Mouse (Mus musculus): ENCODE data around the gene Ankrd44. TPM values are rescaled to one million over a fixed set of nuclear protein-coding genes. Genes with fewer than 3 reads are reported as not detected.

Gene Ankrd44
- polyA plus RNA-seq, 1 experiment from 2014 or later = 23.0 TPM

GRCm38 (mm10) chr1:54759841-54760240, 166.3 kb downstream of the Ankrd44 start:
- no peak for ATAC-seq (ENCODE audit: low FRiP score, low read depth)
- H3K27ac ChIP-seq = no peak overlapping the region
- no peak overlapping the region for H3K4me2 ChIP-seq (replicated peaks)
- peaks cover 17% of the 10 kb centered on the region for H3K36me3 ChIP-seq
- no peaks in the 10 kb centered on the region for H3K4me1 ChIP-seq
- no peaks in the 10 kb centered on the region for H3K9me3 ChIP-seq
- H3K9ac ChIP-seq = no peak overlapping the region
- H3K27me3 ChIP-seq = no peaks in the 10 kb centered on the region
- no peak overlapping the region for H3K4me3 ChIP-seq

GRCm38 (mm10) chr1:54757291-54757690, 168.9 kb downstream of the Ankrd44 start:
- no peaks in the 10 kb centered on the region for H3K9me3 ChIP-seq
- ATAC-seq (ENCODE audit: low FRiP score, low read depth) = no peak
- H3K27ac ChIP-seq = no peak overlapping the region
- H3K4me3 ChIP-seq = no peak overlapping the region
- peaks cover 27% of the 10 kb centered on the region for H3K36me3 ChIP-seq
- no peaks in the 10 kb centered on the region for H3K27me3 ChIP-seq
- 87% methylated on average over 3 of the region's 3 CpGs for WGBS
- no peaks in the 10 kb centered on the region for H3K4me1 ChIP-seq
- H3K4me2 ChIP-seq (replicated peaks) = no peak overlapping the region
- H3K9ac ChIP-seq = no peak overlapping the region

- Histone ChIP-seq H3K27me3 (no peaks in the 10 kb centered on the region), H3K9me3 (no peaks in the 10 kb centered on the region), H3K4me1 (no peaks in the 10 kb centered on the region), H3K9ac (no peak overlapping the region), H3K36me3 (peaks cover 16% of the 10 kb centered on the region), H3K4me2 (replicated peaks) (no peak overlapping the region), H3K4me3 (no peak overlapping the region), H3K27ac (no peak overlapping the region)
- WGBS = 81% methylated on average over 8 of the region's 8 CpGs
- ATAC-seq (ENCODE audit: low FRiP score, low read depth) = no peak
Measured at GRCm38 (mm10) chr1:54755690-54756365, 170.4 kb downstream of the Ankrd44 start.

GRCm38 (mm10) chr1:54749961-54750360, 176.2 kb downstream of the Ankrd44 start:
- no peaks in the 10 kb centered on the region for H3K9me3 ChIP-seq
- no peak overlapping the region for H3K27ac ChIP-seq
- H3K9ac ChIP-seq = no peak overlapping the region
- H3K27me3 ChIP-seq = no peaks in the 10 kb centered on the region
- no peak overlapping the region for H3K4me2 ChIP-seq (replicated peaks)
- no peaks in the 10 kb centered on the region for H3K4me1 ChIP-seq
- peaks cover 16% of the 10 kb centered on the region for H3K36me3 ChIP-seq
- WGBS = 49% methylated on average over 1 of the region's 1 CpGs
- no peak for ATAC-seq (ENCODE audit: low FRiP score, low read depth)
- no peak overlapping the region for H3K4me3 ChIP-seq

GRCm38 (mm10) chr1:54749516-54749915, 176.7 kb downstream of the Ankrd44 start:
- Histone ChIP-seq H3K4me2 (replicated peaks) (no peak overlapping the region), H3K9me3 (no peaks in the 10 kb centered on the region), H3K36me3 (peaks cover 14% of the 10 kb centered on the region), H3K27me3 (no peaks in the 10 kb centered on the region), H3K9ac (no peak overlapping the region), H3K4me3 (no peak overlapping the region), H3K4me1 (no peaks in the 10 kb centered on the region), H3K27ac (no peak overlapping the region)
- WGBS = 73% methylated on average over 3 of the region's 3 CpGs
- ATAC-seq (ENCODE audit: low FRiP score, low read depth) = no peak

GRCm38 (mm10) chr1:54747785-54748420, 178.3 kb downstream of the Ankrd44 start:
- no peak for ATAC-seq (ENCODE audit: low FRiP score, low read depth)
- no peak overlapping the region for H3K9ac ChIP-seq
- WGBS = 62% methylated on average over 8 of the region's 8 CpGs
- H3K9me3 ChIP-seq = no peaks in the 10 kb centered on the region
- H3K4me1 ChIP-seq = no peaks in the 10 kb centered on the region
- H3K27ac ChIP-seq = no peak overlapping the region
- no peak overlapping the region for H3K4me2 ChIP-seq (replicated peaks)
- no peaks in the 10 kb centered on the region for H3K27me3 ChIP-seq
- H3K4me3 ChIP-seq = no peak overlapping the region
- H3K36me3 ChIP-seq = peaks cover 9% of the 10 kb centered on the region; the same call in 1 of the 2 replicates

GRCm38 (mm10) chr1:54745666-54746065, 180.5 kb downstream of the Ankrd44 start:
- no peak overlapping the region for H3K4me2 ChIP-seq (replicated peaks)
- H3K27ac ChIP-seq = no peak overlapping the region
- no peaks in the 10 kb centered on the region for H3K9me3 ChIP-seq
- no peak overlapping the region for H3K4me3 ChIP-seq
- no peaks in the 10 kb centered on the region for H3K4me1 ChIP-seq
- no peak overlapping the region for H3K9ac ChIP-seq
- no peaks in the 10 kb centered on the region for H3K27me3 ChIP-seq
- H3K36me3 ChIP-seq = peaks cover 3% of the 10 kb centered on the region; the same call in 1 of the 2 replicates
- ATAC-seq (ENCODE audit: low FRiP score, low read depth) = no peak

GRCm38 (mm10) chr1:54744171-54744570, 182.0 kb downstream of the Ankrd44 start:
- Histone ChIP-seq H3K4me3 (no peak overlapping the region), H3K4me2 (replicated peaks) (no peak overlapping the region), H3K9ac (no peak overlapping the region), H3K9me3 (no peaks in the 10 kb centered on the region), H3K27me3 (no peaks in the 10 kb centered on the region), H3K27ac (no peak overlapping the region), H3K36me3 (peaks cover 3% of the 10 kb centered on the region; the same call in 1 of the 2 replicates), H3K4me1 (no peaks in the 10 kb centered on the region)
- 92% methylated on average over 5 of the region's 5 CpGs for WGBS
- ATAC-seq (ENCODE audit: low FRiP score, low read depth) = no peak

GRCm38 (mm10) chr1:54743072-54743471, 183.1 kb downstream of the Ankrd44 start:
- ATAC-seq (ENCODE audit: low FRiP score, low read depth) = no peak
- Histone ChIP-seq H3K36me3 (peaks cover 3% of the 10 kb centered on the region; the same call in 1 of the 2 replicates), H3K9me3 (no peaks in the 10 kb centered on the region), H3K4me2 (replicated peaks) (no peak overlapping the region), H3K4me3 (no peak overlapping the region), H3K27me3 (no peaks in the 10 kb centered on the region), H3K4me1 (no peaks in the 10 kb centered on the region), H3K27ac (no peak overlapping the region), H3K9ac (no peak overlapping the region)
- WGBS = 75% methylated on average over 8 of the region's 8 CpGs

GRCm38 (mm10) chr1:54740936-54741335, 185.3 kb downstream of the Ankrd44 start:
- WGBS = 89% methylated on average over 5 of the region's 5 CpGs
- no peak overlapping the region for H3K4me2 ChIP-seq (replicated peaks)
- H3K4me1 ChIP-seq = no peaks in the 10 kb centered on the region
- no peak overlapping the region for H3K27ac ChIP-seq
- ATAC-seq (ENCODE audit: low FRiP score, low read depth) = no peak
- H3K27me3 ChIP-seq = no peaks in the 10 kb centered on the region
- H3K9me3 ChIP-seq = no peaks in the 10 kb centered on the region
- H3K9ac ChIP-seq = no peak overlapping the region
- H3K4me3 ChIP-seq = no peak overlapping the region
- H3K36me3 ChIP-seq = peaks cover 3% of the 10 kb centered on the region; the same call in 1 of the 2 replicates

GRCm38 (mm10) chr1:54737472-54737871, 188.7 kb downstream of the Ankrd44 start:
- H3K4me3 ChIP-seq = no peak overlapping the region
- no peak overlapping the region for H3K27ac ChIP-seq
- peaks cover 8% of the 10 kb centered on the region for H3K4me1 ChIP-seq
- no peaks in the 10 kb centered on the region for H3K9me3 ChIP-seq
- no peak overlapping the region for H3K4me2 ChIP-seq (replicated peaks)
- H3K36me3 ChIP-seq = no peaks in the 10 kb centered on the region
- no peak overlapping the region for H3K9ac ChIP-seq
- no peak for ATAC-seq (ENCODE audit: low FRiP score, low read depth)
- WGBS = 81% methylated on average over 3 of the region's 3 CpGs
- no peaks in the 10 kb centered on the region for H3K27me3 ChIP-seq

GRCm38 (mm10) chr1:54734917-54735664, 191.1 kb downstream of the Ankrd44 start:
- Histone ChIP-seq H3K4me2 (replicated peaks) (no peak overlapping the region), H3K27me3 (no peaks in the 10 kb centered on the region), H3K4me1 (peaks cover 8% of the 10 kb centered on the region), H3K36me3 (no peaks in the 10 kb centered on the region; the same call in 1 of the 2 replicates), H3K27ac (no peak overlapping the region), H3K9me3 (no peaks in the 10 kb centered on the region), H3K9ac (no peak overlapping the region), H3K4me3 (no peak overlapping the region)
- no peak for ATAC-seq (ENCODE audit: low FRiP score, low read depth)
- WGBS = 66% methylated on average over 17 of the region's 17 CpGs
